Mouse (Mus musculus) olfactory bulb, adult 2 months (tissue): Measurements from ENCODE around the gene Trappc11. TPM values are rescaled to one million over a fixed set of nuclear protein-coding genes. Genes with fewer than 3 reads are reported as not detected.

ENCODE experiments used
- H3K27ac ChIP-seq: fragments of 200-500 bp; 2 replicates; pipeline ENCODE4 v1.5.1; 2012; ENCODE audit warnings: low read depth, low read length; ENCODE audit not compliant: insufficient read depth
- H3K4me1 ChIP-seq: fragments of 200-500 bp; 2 replicates; pipeline ENCODE4 v1.6.1; 2012; ENCODE audit warnings: low read length; ENCODE audit not compliant: control insufficient read depth, insufficient read depth
- H3K4me3 ChIP-seq: fragments of 200-500 bp; 2 replicates; pipeline ENCODE4 v1.5.1; 2012; ENCODE audit warnings: mild to moderate bottlenecking, low read depth, low read length, moderate library complexity; ENCODE audit not compliant: insufficient read depth
- CTCF ChIP-seq: fragments of 200-500 bp; IDR thresholded peaks from 2 replicates; pipeline ENCODE4 v1.5.1; 2012; ENCODE audit warnings: low read depth, mild to moderate bottlenecking, low read length, moderate library complexity; ENCODE audit not compliant: insufficient read depth
- POLR2A ChIP-seq: fragments of 200-500 bp; IDR thresholded peaks from 2 replicates; pipeline ENCODE4 v1.6.1; 2012; ENCODE audit warnings: mild to moderate bottlenecking, low read depth, low read length, moderate library complexity; ENCODE audit not compliant: insufficient read depth
- WGBS: fragments of 180-500 bp; shearing (Covaris S2); methylation state at CpG from one replicate; pipeline ENCODE4 v1.1.7; 2018; 5-methylcytosine and 5-hydroxymethylcytosine counted together
- polyA plus RNA-seq: library from polyadenylated mRNA; stranded (reverse); fragments of >200 nt; gene quantifications from 2 replicates; pipeline ENCODE4 v1.2.4, GENCODE M21; 2012; ENCODE audit warnings: low replicate concordance; ENCODE audit not compliant: missing spikeins, insufficient read depth, insufficient read length

The Trappc11 gene
- not detected in 2 replicates for polyA plus RNA-seq

DNA sequence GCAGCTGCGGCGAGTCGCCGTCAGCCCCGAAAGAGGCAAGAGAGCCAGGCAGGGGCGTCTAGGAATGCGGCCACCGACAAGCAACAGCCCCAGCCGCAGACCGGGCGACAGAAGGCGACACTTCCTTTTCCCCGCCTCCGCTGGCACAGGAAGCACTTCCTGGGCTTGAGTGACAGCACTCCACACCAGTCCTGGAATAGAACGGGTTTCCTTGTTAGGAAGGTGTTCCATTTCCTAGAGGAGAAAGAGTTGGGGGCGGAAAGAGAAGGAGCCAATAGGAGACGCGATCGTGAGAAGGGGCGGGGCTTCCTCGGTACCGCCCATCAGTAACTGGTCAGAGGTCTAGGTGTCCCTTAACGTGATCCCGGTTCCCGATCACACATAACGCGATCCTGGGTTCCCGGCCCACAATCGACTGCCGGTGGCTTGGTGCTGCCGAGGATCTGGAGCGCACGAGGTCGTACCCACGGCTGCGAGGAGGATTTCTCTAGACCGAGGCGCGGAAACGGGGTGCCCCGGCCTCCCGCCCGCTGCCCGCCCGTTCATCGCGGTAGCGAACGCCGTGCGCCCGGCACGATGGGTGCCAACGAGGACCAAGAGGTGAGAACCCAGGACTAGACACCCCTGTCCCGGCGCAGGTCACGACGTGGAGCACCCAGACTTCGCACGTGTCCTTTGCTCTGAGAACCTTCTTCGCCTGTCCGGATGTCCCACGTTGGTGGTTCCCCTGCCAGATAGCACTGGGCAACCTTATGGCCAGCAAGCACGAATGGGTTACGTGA is at the start of gene Trappc11, which contains the start of gene Rwdd4a:
TSS of gene Trappc11 (minus strand) at position 127 of the 782 bp plus-strand sequence.
TSS of gene Rwdd4a (plus strand) at position 321 of the 782 bp plus-strand sequence.
- under 1% methylated on average over 65 of the region's 65 CpGs for WGBS
- TF ChIP-seq POLR2A, result peak; percentile 75; the same call in 1 of the 2 replicates
- TF ChIP-seq CTCF, result no peak
- H3K4me3 ChIP-seq, result peak within 1 kb of the TSS; percentile 85
- peaks cover 2% of the 10 kb centered on the region; the same call in 1 of the 2 replicates for H3K4me1 ChIP-seq
- peak within 1 kb of the TSS; percentile 31 for H3K27ac ChIP-seq

DNA sequence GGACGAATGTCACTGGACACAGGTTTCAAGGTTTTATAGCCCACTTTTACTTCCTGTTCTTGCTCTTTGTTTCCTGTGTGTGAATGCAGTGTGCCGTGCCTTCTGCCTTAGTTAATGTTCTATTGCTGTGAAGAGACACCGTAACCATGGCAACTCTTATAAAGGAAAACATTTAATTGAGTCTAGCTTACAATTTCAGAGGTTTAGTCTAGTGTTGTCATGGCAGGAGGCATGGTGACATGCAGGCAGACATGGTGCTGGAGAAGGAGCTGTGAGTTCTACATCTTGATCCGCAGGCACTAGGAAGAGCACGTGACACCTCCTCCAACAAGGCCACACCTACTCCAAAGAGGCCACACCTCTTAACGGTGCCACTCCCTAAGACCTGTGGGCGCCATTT is 48.2 kb upstream of the Trappc11 start:
- Histone ChIP-seq H3K4me1 (peaks cover 2% of the 10 kb centered on the region; the same call in 1 of the 2 replicates), H3K27ac (no peak overlapping the region), H3K4me3 (no peak overlapping the region)
- TF ChIP-seq POLR2A (no peak), CTCF (no peak)
- WGBS, result 51% methylated on average over 7 of the region's 7 CpGs

DNA sequence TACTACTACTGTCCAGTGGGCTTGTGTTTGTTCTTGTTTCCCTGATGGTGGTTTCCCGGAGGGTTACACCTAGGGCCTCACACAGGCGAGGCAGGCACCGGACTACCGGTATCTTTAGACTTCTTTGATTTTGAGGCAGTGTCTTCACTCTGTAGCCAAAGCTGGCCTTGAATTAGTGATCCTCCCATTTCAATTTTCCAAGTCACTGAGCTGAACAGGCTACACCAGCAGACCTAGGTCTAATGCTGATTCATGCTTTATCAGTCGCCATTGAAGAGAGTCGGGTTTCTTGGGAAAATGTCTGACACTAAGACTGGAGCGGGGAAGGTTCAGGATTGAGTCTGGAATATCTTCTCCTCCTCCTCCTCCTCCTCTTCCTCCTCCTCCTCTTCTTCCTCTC is 40.2 kb upstream of the Trappc11 start:
- WGBS, result 87% methylated on average over 7 of the region's 7 CpGs
- Histone ChIP-seq H3K27ac (no peak overlapping the region), H3K4me3 (no peak overlapping the region), H3K4me1 (no peaks in the 10 kb centered on the region)
- TF ChIP-seq CTCF (no peak), POLR2A (no peak)

DNA sequence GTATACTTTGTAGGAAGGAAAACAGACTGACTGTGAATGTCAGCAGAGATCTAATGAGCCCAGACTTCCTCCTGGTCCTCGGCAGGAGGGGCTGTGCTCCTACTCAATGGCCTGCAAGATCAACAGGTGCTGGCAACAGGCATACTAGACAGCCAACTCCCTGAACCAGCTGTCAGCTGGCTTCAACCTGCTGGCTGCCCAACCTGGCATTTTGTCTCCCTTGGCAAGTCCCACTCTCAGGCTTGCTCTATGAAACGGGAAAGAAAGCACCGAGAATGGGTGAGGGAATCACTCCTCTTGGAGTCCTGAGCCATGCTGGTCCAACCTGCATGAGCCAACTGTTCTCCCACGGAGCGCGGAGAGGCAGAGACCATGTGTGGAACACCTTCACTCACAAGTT is 36.9 kb upstream of the Trappc11 start:
- 88% methylated on average over 6 of the region's 6 CpGs for WGBS
- no peak overlapping the region for H3K27ac ChIP-seq
- H3K4me3 ChIP-seq, result no peak overlapping the region
- TF ChIP-seq POLR2A, result no peak
- no peak for TF ChIP-seq CTCF
- H3K4me1 ChIP-seq, result no peaks in the 10 kb centered on the region

DNA sequence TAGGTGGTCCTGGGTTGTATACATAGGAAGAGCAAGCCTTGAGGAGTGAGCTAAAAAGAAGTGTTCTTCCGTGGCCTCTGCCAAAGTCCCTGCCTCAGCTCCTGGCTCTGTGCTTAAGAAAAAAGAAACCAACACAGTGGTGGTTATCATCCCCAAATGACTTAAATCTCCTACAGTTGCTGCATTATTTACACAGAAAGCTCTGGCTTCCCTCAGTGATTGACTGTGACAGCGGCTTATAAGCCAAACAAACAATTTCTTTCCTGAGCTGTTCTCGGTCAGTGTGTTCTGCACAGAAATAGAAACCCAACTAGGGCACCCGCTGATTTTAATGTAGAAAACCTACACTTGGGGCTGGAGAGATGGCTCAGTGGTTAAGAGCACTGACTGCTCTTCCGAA is 34.8 kb upstream of the Trappc11 start:
- Histone ChIP-seq H3K4me1 (no peaks in the 10 kb centered on the region), H3K4me3 (no peak overlapping the region), H3K27ac (no peak overlapping the region)
- TF ChIP-seq POLR2A (no peak), CTCF (no peak)
- 77% methylated on average over 5 of the region's 5 CpGs for WGBS

DNA sequence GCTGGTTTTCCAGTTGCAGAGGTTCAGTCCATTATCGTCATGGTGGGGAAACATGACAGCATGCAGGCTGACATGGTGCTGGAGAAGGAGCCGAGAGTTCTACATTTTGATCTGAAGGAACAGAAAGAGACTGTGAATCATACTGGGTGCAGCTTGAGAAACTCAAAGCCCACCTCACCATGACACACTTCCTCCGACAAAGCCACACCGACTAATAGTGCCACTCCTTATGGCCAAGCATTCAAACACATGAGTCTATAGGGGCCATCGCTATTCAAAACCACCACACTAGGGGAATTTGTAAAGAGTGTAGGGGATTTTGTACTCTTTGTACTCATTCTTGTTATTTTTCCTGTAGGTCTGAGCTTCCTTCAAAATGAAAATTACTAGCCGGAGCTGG is 33.3 kb upstream of the Trappc11 start:
- 72% methylated on average over 6 of the region's 6 CpGs for WGBS
- no peak for TF ChIP-seq CTCF
- TF ChIP-seq POLR2A, result no peak
- no peak overlapping the region for H3K4me3 ChIP-seq
- H3K27ac ChIP-seq, result no peak overlapping the region
- no peaks in the 10 kb centered on the region for H3K4me1 ChIP-seq

DNA sequence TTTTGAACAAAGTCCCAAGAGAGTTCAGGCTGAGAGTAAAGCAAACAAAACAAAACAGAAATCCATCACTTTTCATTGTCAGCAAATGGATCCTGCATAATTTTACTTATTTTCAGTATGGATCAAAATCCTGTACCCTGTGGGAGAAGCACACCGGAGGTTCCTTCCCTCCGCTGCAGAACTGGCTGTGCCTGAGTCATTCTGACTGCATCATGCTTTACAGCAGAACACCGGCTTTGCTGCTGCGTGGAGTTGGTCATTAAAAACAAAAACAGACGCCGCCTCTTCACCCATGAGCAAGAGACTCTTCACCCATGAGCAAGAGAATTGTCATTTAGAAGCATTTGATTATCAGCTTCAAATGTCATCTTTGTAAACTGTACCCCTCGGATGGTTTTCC is 27.5 kb upstream of the Trappc11 start:
- WGBS, result 34% methylated on average over 7 of the region's 7 CpGs
- H3K4me3 ChIP-seq, result no peak overlapping the region
- no peak overlapping the region for H3K27ac ChIP-seq
- TF ChIP-seq POLR2A (no peak), CTCF (no peak)
- no peaks in the 10 kb centered on the region; the same call in 1 of the 2 replicates for H3K4me1 ChIP-seq

DNA sequence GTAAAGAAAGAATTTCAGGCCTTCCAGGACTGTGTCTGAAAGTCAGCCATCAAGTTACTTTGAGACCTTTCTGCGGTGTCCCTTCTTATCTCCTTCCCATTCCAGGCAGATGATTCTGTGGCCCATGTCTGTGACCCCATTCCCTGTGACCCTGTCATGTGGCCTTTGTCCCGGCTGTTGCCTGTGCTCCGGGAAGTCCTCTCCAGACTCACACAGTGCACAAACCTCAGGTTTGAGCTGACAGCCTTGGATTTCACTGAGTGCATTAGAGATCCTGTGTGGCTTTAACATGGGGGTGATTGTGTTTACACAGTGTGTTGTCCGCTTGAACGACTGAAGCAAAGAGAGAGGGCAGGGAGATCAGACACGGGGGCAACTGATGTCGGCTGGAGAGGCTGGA is 25.0 kb upstream of the Trappc11 start:
- H3K4me1 ChIP-seq, result no peaks in the 10 kb centered on the region; the same call in 1 of the 2 replicates
- TF ChIP-seq CTCF (no peak), POLR2A (no peak)
- no peak overlapping the region for H3K4me3 ChIP-seq
- WGBS, result 75% methylated on average over 7 of the region's 7 CpGs
- H3K27ac ChIP-seq, result no peak overlapping the region

DNA sequence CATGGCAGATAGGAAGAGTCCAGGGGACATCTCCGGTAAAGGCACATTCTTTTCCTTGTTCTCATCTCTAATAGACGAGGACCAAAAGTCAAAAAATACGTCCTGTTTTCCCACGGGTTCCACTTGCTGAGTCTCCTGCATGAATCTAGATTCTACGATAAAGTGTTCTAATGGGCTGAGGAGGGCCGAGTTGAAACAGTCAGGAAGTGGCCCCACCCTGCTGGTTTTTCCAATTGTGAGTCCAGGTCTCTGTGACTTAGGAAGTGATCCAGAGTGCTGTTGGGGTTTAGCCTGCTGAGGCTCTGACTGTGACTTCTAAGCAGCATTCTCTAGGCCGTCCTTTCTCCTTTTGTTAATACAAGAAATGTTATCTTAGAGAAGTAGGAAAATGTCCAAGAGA is 23.2 kb upstream of the Trappc11 start:
- WGBS, result 88% methylated on average over 7 of the region's 7 CpGs

DNA sequence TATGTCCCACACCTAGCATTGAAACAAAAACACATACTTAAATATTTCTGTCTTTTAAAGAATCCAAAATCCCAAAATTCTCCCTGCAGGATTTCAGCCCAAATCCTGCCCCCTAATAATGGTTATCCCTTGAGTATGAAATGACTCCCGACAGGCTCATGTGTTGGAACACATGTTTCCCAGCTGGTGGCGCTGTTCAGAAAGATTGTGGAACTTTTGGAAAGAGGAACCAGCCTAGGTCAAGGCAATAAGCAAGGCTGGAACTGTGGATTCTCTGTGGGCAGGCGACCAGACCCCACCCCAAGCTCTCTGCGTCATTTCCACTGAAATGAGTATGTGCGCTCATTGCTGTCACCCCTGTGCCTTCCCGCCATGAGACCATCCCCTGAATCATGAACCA is 20.3 kb upstream of the Trappc11 start:
- WGBS, result 83% methylated on average over 6 of the region's 6 CpGs
- Histone ChIP-seq H3K27ac (no peak overlapping the region), H3K4me3 (no peak overlapping the region), H3K4me1 (no peaks in the 10 kb centered on the region)
- TF ChIP-seq POLR2A (no peak), CTCF (no peak)

More for the DNA sequence above, 23.2 kb upstream of the Trappc11 start:
- TF ChIP-seq CTCF (no peak), POLR2A (no peak)
- H3K4me1 ChIP-seq, result no peaks in the 10 kb centered on the region; the same call in 1 of the 2 replicates
- no peak overlapping the region for H3K4me3 ChIP-seq
- no peak overlapping the region for H3K27ac ChIP-seq
